Mouse (Mus musculus): Measurements from ENCODE around the gene Mical3.

DNA sequence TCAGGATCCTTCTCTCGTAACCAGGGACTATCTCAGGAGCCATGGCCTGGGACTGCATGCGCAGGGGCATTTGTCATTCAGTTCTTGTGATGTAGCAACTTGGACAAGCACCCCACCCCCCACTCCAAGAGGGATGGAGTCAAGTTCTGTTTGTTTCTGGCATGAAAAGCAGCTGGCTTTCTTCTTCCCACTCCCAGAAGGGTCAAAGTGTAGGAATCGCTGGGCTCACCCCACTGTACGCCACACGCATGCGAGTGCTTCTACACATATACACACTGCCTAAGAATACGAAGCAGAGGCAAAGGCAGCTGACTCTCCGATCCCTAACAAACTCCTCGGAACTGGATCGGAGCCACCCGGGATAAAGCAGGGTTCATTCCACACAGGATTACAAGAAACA lies 119.1 kb downstream of the Mical3 start:
- TF ChIP-seq CTCF (IDR thresholded peaks at IDR 0.05; ENCODE audit: low read depth, low read length) (no peak), POLR2A (IDR thresholded peaks at IDR 0.05; ENCODE audit: extremely low read depth, insufficient read depth, low read length) (no peak)

Measured in liver, adult 2 months (tissue).